Mouse (Mus musculus): ENCODE measurements at regions not wholly inside any gene's neighbourhood (a gene's known extent, or its start where the extent isn't known, plus 50 kb on each side); places are given as distances from the start of the nearest gene placed in this dataset.

DNA sequence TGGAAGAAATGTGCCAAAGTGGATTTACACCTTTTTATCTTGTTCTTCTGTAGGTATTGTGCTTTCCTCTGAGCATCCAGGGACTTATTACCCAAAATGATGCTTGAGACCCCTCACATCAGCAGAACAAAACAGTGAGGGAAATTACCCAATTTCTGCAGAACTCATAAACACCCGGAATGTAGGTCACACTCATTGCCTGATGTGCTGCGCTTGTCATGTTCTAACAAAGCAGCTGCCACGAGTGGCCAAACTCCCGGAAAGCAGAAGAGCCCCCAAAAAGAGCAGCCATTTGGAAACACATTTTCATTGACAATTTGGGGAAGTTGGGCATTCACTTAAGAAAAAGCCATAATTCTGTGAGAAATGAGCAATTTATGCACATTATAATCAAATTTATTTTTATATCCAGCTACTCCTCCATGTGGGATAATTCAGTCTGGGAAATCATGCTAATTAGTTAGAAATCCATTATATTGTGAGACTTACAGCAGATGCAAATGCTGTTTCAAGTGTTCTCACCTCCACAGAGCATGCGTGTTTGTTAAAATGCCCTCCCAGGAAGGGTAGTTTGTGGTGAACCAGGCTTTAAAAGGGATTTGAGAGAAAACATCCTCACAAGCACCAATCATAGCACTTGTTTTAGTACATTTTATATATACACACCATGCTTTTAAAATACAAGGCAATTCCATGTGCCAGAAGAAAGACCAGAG is 931.9 kb upstream of the Klhl29 start:
- Histone ChIP-seq H3K27ac (replicated peaks; ENCODE audit: low read depth, low read length) (no peak overlapping the region), H3K36me3 (ENCODE audit: control insufficient read depth, insufficient read depth, low read length) (no peaks in the 10 kb centered on the region), H3K4me3 (ENCODE audit: low read depth, low read length) (no peak overlapping the region), H3K4me2 (ENCODE audit: low read depth, low read length) (no peak overlapping the region), H3K9ac (ENCODE audit: low read depth, low read length) (no peak overlapping the region), H3K27me3 (replicated peaks; ENCODE audit: control insufficient read depth, insufficient read depth, low read length) (no peaks in the 10 kb centered on the region), H3K4me1 (ENCODE audit: control insufficient read depth, insufficient read depth, low read length) (no peaks in the 10 kb centered on the region), H3K9me3 (ENCODE audit: control insufficient read depth, low read length) (no peaks in the 10 kb centered on the region)
- DNase-seq (ENCODE audit: low spot score) (peak; percentile 4), ATAC-seq (ENCODE audit: low read depth) (no peak)
- 86% methylated on average over 5 of the region's 5 CpGs for WGBS

GRCm38 (mm10) chr12:6287622-6288021 is 912.1 kb upstream of the Klhl29 start:
- ATAC-seq (ENCODE audit: low read depth) (no peak), DNase-seq (ENCODE audit: low spot score) (no peak)
- Histone ChIP-seq H3K27ac (replicated peaks; ENCODE audit: low read depth, low read length) (no peak overlapping the region), H3K4me2 (ENCODE audit: low read depth, low read length) (no peak overlapping the region), H3K4me1 (ENCODE audit: control insufficient read depth, insufficient read depth, low read length) (no peaks in the 10 kb centered on the region), H3K9ac (ENCODE audit: low read depth, low read length) (no peak overlapping the region), H3K4me3 (ENCODE audit: low read depth, low read length) (no peak overlapping the region), H3K9me3 (ENCODE audit: control insufficient read depth, low read length) (no peaks in the 10 kb centered on the region), H3K27me3 (replicated peaks; ENCODE audit: control insufficient read depth, insufficient read depth, low read length) (no peaks in the 10 kb centered on the region), H3K36me3 (ENCODE audit: control insufficient read depth, insufficient read depth, low read length) (no peaks in the 10 kb centered on the region)
- WGBS = 94% methylated on average over 5 of the region's 5 CpGs

- H3K9ac ChIP-seq (ENCODE audit: low read depth, low read length) = no peak overlapping the region
- 64% methylated on average over 2 of the region's 2 CpGs for WGBS
- no peak for DNase-seq (ENCODE audit: low spot score)
- H3K27ac ChIP-seq (replicated peaks; ENCODE audit: low read depth, low read length) = no peak overlapping the region
- ATAC-seq (ENCODE audit: low read depth) = no peak
- H3K27me3 ChIP-seq (replicated peaks; ENCODE audit: control insufficient read depth, insufficient read depth, low read length) = no peaks in the 10 kb centered on the region
- H3K4me1 ChIP-seq (ENCODE audit: control insufficient read depth, insufficient read depth, low read length) = no peaks in the 10 kb centered on the region
- H3K9me3 ChIP-seq (ENCODE audit: control insufficient read depth, low read length) = no peaks in the 10 kb centered on the region
- no peaks in the 10 kb centered on the region for H3K36me3 ChIP-seq (ENCODE audit: control insufficient read depth, insufficient read depth, low read length)
- H3K4me3 ChIP-seq (ENCODE audit: low read depth, low read length) = no peak overlapping the region
- H3K4me2 ChIP-seq (ENCODE audit: low read depth, low read length) = no peak overlapping the region
Observed at GRCm38 (mm10) chr12:6263962-6264361, 888.5 kb upstream of the Klhl29 start.
